Mouse (Mus musculus) C2C12 (cell line): ENCODE results near the gene Lrch1. TPM values are rescaled to one million over a fixed set of nuclear protein-coding genes. Genes with fewer than 3 reads are reported as not detected.

Experiments
- H3K27me3 ChIP-seq: one replicate; pipeline ENCODE4 v1.6.1; 2011; ENCODE audit not compliant: control insufficient read depth, insufficient read depth, insufficient read length
- H3K36me3 ChIP-seq: one replicate; pipeline ENCODE4 v1.6.1; 2011; ENCODE audit not compliant: control insufficient read depth, insufficient read depth
- H3K4me3 ChIP-seq: one replicate; pipeline ENCODE4 v1.5.1; 2011; ENCODE audit warnings: mild to moderate bottlenecking, control low read depth; ENCODE audit not compliant: poor library complexity, insufficient read depth, severe bottlenecking
- H3K79me2 ChIP-seq: one replicate; pipeline ENCODE4 v1.6.1; 2011; ENCODE audit not compliant: control insufficient read depth, insufficient read depth
- H3K79me3 ChIP-seq: one replicate; pipeline ENCODE4 v1.6.1; 2011; ENCODE audit warnings: low read depth, control low read depth
- H3ac ChIP-seq: one replicate; pipeline ENCODE3; 2011; ENCODE audit warnings: low read depth; ENCODE audit not compliant: control insufficient read depth, insufficient read length
- CEBPB ChIP-seq: IDR thresholded peaks from one replicate; pipeline ENCODE4 v1.6.1; 2011; ENCODE audit warnings: low read depth, mild to moderate bottlenecking, control low read depth, moderate library complexity
- CTCF ChIP-seq: IDR thresholded peaks from one replicate; pipeline ENCODE4 v1.5.1; 2011; ENCODE audit not compliant: control insufficient read depth, insufficient read depth, insufficient read length
- FOSL1 ChIP-seq: IDR thresholded peaks from one replicate; pipeline ENCODE4 v1.8.0; 2011; ENCODE audit warnings: mild to moderate bottlenecking, low read length; ENCODE audit not compliant: poor library complexity, insufficient read depth, severe bottlenecking
- MAX ChIP-seq: IDR thresholded peaks from one replicate; pipeline ENCODE4 v1.6.1; 2011; ENCODE audit warnings: mild to moderate bottlenecking, control low read depth
- MYOD1 ChIP-seq: IDR thresholded peaks from one replicate; pipeline ENCODE4 v1.6.1; 2011; ENCODE audit warnings: low read depth; ENCODE audit not compliant: control insufficient read depth, insufficient read length
- MYOG ChIP-seq: IDR thresholded peaks from one replicate; pipeline ENCODE4 v1.6.1; 2011; ENCODE audit not compliant: control insufficient read depth, insufficient read length; ENCODE audit errors: extremely low read depth
- USF1 ChIP-seq: IDR thresholded peaks from one replicate; pipeline ENCODE4 v1.6.1; 2011; ENCODE audit warnings: low read depth, mild to moderate bottlenecking, control low read depth, moderate library complexity
- polyA plus RNA-seq: library from polyadenylated mRNA; unstranded; fragments of >200 nt; fragmentation: generic; extraction: Trizol; gene quantifications from one replicate; pipeline ENCODE4 v1.2.1, GENCODE M21; 2012; ENCODE audit warnings: missing spikeins

Lrch1 gene
- polyA plus RNA-seq, 1 experiment, result 5.0 TPM

DNA sequence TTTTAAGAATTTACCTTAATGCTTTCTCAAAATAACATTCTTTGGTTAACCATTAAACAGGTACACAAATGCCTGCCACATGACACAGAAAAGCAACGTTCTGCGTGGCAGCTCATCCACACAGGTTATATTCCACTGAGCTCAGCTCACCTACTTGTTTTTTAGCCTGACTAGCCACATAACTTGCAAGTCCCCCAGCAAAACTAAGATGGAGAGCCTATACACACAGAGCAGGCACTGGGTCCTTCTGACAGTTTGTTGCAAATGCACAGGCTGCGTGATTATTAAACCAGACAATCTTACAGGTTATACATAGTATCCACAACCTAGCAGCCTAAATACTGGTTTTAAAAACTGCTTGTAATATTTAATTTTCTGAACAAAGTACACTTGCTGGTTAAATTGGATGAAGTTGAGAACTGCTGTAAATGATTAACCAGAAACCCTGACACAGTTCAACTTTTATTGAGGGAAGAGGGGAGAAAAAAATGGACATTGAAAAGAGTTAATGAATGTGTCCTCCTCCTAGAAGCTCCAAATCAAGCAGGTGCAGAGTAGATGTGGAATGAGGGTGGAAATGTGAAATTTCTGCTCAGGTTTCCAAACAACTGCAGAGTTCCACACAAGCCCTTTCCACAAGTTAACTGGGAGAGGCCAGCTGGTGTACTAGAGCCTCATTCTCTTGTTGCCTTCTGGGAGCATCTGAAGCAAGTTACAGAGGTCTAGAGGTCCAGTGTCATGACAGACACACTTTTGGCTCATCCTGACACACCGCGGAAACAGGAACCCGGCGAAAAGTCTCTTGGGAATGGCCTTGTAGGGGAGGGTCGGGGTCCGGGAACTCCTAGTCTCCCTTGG lies 216.2 kb downstream of the Lrch1 start:
- Histone ChIP-seq H3K27me3 (no peaks in the 10 kb centered on the region), H3ac (peak overlapping the region; percentile 60), H3K4me3 (peak overlapping the region; percentile 12), H3K79me3 (peaks cover 36% of the 10 kb centered on the region), H3K36me3 (peaks cover 26% of the 10 kb centered on the region), H3K79me2 (peaks cover 44% of the 10 kb centered on the region)
- TF ChIP-seq USF1 (no peak), MYOG (no peak), CEBPB (no peak)

DNA sequence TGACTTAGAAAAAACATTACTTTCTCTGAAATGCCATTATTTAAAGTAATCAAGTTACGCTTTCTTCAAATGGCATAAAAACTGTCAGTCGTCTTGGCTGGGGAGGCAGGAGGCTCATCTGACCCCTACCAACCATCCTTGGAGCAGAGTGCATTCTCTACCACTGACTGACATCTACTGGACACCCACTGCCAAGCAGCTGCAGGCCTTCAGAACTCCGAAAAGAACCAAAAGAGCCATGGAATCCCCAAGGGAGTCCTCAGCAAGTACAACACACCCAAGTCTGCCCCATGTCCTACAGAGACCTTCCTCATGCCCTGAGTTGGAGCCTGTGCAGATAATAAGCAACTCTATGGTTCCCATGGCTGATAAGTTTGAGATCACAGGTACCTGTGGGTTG lies 224.1 kb downstream of the Lrch1 start:
- no peaks in the 10 kb centered on the region for H3K27me3 ChIP-seq
- H3ac ChIP-seq, result no peak overlapping the region
- H3K79me3 ChIP-seq, result no peaks in the 10 kb centered on the region
- TF ChIP-seq CEBPB, result no peak
- TF ChIP-seq MYOD1, result no peak
- no peak for TF ChIP-seq USF1
- no peak for TF ChIP-seq FOSL1
- TF ChIP-seq CTCF, result no peak
- no peak for TF ChIP-seq MYOG
- TF ChIP-seq MAX, result no peak
- no peaks in the 10 kb centered on the region for H3K79me2 ChIP-seq
- no peaks in the 10 kb centered on the region for H3K36me3 ChIP-seq
- H3K4me3 ChIP-seq, result no peak overlapping the region

DNA sequence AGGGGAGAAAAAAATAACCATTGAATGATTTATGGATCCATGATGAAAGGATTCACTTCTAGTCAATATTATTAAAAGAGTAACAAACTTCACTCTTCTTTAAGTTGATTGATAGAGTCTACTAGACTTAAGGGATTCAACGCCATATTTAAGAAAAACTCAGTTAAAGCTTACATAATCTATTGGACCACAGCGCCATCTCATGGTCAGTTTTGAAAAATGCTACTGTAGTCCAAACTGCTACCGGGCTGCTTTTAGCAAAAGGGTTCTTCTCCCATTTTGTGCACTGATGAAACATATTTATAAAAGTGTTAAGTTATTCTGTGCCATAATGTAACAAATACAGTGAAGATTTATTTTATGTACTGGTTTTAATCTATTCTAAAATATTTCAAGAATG lies 238.6 kb downstream of the Lrch1 start:
- no peak overlapping the region for H3K4me3 ChIP-seq
- no peaks in the 10 kb centered on the region for H3K79me2 ChIP-seq
- H3K36me3 ChIP-seq, result no peaks in the 10 kb centered on the region
- H3K27me3 ChIP-seq, result no peaks in the 10 kb centered on the region
- no peak overlapping the region for H3ac ChIP-seq
- H3K79me3 ChIP-seq, result no peaks in the 10 kb centered on the region
- TF ChIP-seq FOSL1 (no peak), CTCF (no peak), CEBPB (no peak), MYOD1 (no peak), USF1 (no peak), MAX (no peak)

Other genes starting within 250 kb of the Lrch1 start
- gene Esd, start 215.6 kb downstream of the Lrch1 start, polyA plus RNA-seq, result 853 TPM
- gene Rubcnl, start 68.2 kb upstream of the Lrch1 start, polyA plus RNA-seq, result 0.40 TPM
- gene Lrrc63, start 183.0 kb upstream of the Lrch1 start, polyA plus RNA-seq, result not detected
- 0.01 TPM for gene Lcp1, start 183.2 kb upstream of the Lrch1 start, polyA plus RNA-seq